Mouse (Mus musculus) limb, embryonic 14.5 days (tissue): Measurements from ENCODE around the gene Top3b. TPM values are rescaled to one million over a fixed set of nuclear protein-coding genes. Genes with fewer than 3 reads are reported as not detected.
A peak's percentile ranks its signal among the peaks of the same experiment; 100 is the strongest.

Experiments
- ATAC-seq: fragments of 200-750 bp; cut with Nextera tagmentation; 2 replicates; pipeline ENCODE4 v1.8.0; 2017; ENCODE audit warnings: low read depth, moderate number of reproducible peaks, moderate TSS enrichment; ENCODE audit not compliant: low FRiP score
- DNase-seq: peaks from one replicate; pipeline ENCODE4 v3.0.0-alpha.2; 2015; ENCODE audit warnings: low spot score
- H3K27ac ChIP-seq: fragments of 300-500 bp; sonication (generic); replicated peaks from 2 replicates; pipeline ENCODE4 v1.5.1; 2014; ENCODE audit warnings: low read depth, mild to moderate bottlenecking, low read length, moderate library complexity, mixed read lengths
- H3K27me3 ChIP-seq: fragments of 300-500 bp; sonication (generic); 2 replicates; pipeline ENCODE4 v1.6.1; 2014; ENCODE audit warnings: low read length, mixed read lengths; ENCODE audit not compliant: control insufficient read depth, insufficient read depth
- H3K36me3 ChIP-seq: fragments of 300-500 bp; sonication (generic); 2 replicates; pipeline ENCODE4 v1.6.1; 2014; ENCODE audit warnings: mild to moderate bottlenecking, low read length, moderate library complexity, mixed read lengths; ENCODE audit not compliant: control insufficient read depth, insufficient read depth
- H3K4me1 ChIP-seq: fragments of 300-500 bp; sonication (generic); 2 replicates; pipeline ENCODE4 v1.6.1; 2014; ENCODE audit warnings: antibody characterized with exemption, low read length, mixed read lengths; ENCODE audit not compliant: control insufficient read depth, insufficient read depth
- H3K4me2 ChIP-seq: fragments of 300-500 bp; sonication (generic); replicated peaks from 2 replicates; pipeline ENCODE4 v1.6.1; 2014; ENCODE audit warnings: low read depth, mild to moderate bottlenecking, low read length, moderate library complexity; ENCODE audit not compliant: severe bottlenecking
- H3K4me3 ChIP-seq: fragments of 300-500 bp; sonication (generic); replicated peaks from 2 replicates; pipeline ENCODE4 v1.5.1; 2014; ENCODE audit warnings: low read length
- H3K9ac ChIP-seq: fragments of 300-500 bp; sonication (generic); 2 replicates; pipeline ENCODE4 v1.6.1; 2014; ENCODE audit warnings: mild to moderate bottlenecking, low read depth, low read length, moderate library complexity; ENCODE audit not compliant: severe bottlenecking
- H3K9me3 ChIP-seq: fragments of 300-500 bp; sonication (generic); 2 replicates; pipeline ENCODE4 v1.6.1; 2016; ENCODE audit warnings: low read length; ENCODE audit not compliant: control insufficient read depth
- POLR2A ChIP-seq: fragments of 200-500 bp; IDR thresholded peaks from 2 replicates; pipeline ENCODE4 v1.8.0; 2012; ENCODE audit warnings: inconsistent platforms, mild to moderate bottlenecking, moderate library complexity, borderline replicate concordance; ENCODE audit not compliant: insufficient read depth, insufficient read length; ENCODE audit errors: extremely low read depth
- WGBS: fragments of 180-500 bp; shearing (Covaris S2); extraction: QIAGEN DNeasy Blood & Tissue Kit; methylation state at CpG from one replicate; pipeline ENCODE4 v1.1.7; 2014; 5-methylcytosine and 5-hydroxymethylcytosine counted together
- polyA plus RNA-seq, 2 experiments: library from polyadenylated mRNA; depleted of rRNA in 1 of 2; stranded (reverse) in 1 of 2; unstranded in 1 of 2; fragments of >200 nt; fragmentation: Nextera tagmentation in 1 of 2; extraction: Ambion mirVana in 1 of 2; gene quantifications; 2 replicates each; pipeline versions ENCODE4 v1.2.1 to v1.2.3; 2012 to 2014

The Top3b gene
- polyA plus RNA-seq, 2 experiments = 71.5 to 120 TPM

GRCm38 (mm10) chr16:16862288-16862687 is 8.2 kb upstream of the Top3b start:
- no peak for ATAC-seq
- Histone ChIP-seq H3K4me1 (no peaks in the 10 kb centered on the region), H3K9ac (no peak overlapping the region), H3K36me3 (no peaks in the 10 kb centered on the region), H3K27ac (no peak overlapping the region), H3K9me3 (no peaks in the 10 kb centered on the region), H3K4me3 (no peak overlapping the region), H3K4me2 (no peak overlapping the region), H3K27me3 (no peaks in the 10 kb centered on the region)
- no peak for DNase-seq
- no peak for TF ChIP-seq POLR2A
- 68% methylated on average over 3 of the region's 3 CpGs for WGBS

GRCm38 (mm10) chr16:16863978-16864377 is 6.6 kb upstream of the Top3b start, which contains the start of gene Igll1:
Gene Igll1, minus strand, starts transcription at chr16:16863985.
- no peaks in the 10 kb centered on the region for H3K27me3 ChIP-seq
- ATAC-seq (no peak), DNase-seq (no peak)
- no peaks in the 10 kb centered on the region for H3K4me1 ChIP-seq
- H3K36me3 ChIP-seq = no peaks in the 10 kb centered on the region
- H3K9me3 ChIP-seq = no peaks in the 10 kb centered on the region
- H3K4me2 ChIP-seq = no peak within 1 kb of the TSS
- H3K4me3 ChIP-seq = no peak within 1 kb of the TSS
- TF ChIP-seq POLR2A = no peak
- 79% methylated on average over 2 of the region's 2 CpGs for WGBS
- H3K27ac ChIP-seq = no peak within 1 kb of the TSS
- no peak within 1 kb of the TSS for H3K9ac ChIP-seq

- H3K4me2 ChIP-seq = no peak overlapping the region
- TF ChIP-seq POLR2A = no peak
- H3K27ac ChIP-seq = no peak overlapping the region
- no peaks in the 10 kb centered on the region for H3K4me1 ChIP-seq
- H3K36me3 ChIP-seq = no peaks in the 10 kb centered on the region
- DNase-seq (no peak), ATAC-seq (no peak)
- no peaks in the 10 kb centered on the region for H3K27me3 ChIP-seq
- no peak overlapping the region for H3K9ac ChIP-seq
- H3K9me3 ChIP-seq = no peaks in the 10 kb centered on the region
- H3K4me3 ChIP-seq = no peak overlapping the region
Observed at GRCm38 (mm10) chr16:16865217-16865616, 5.3 kb upstream of the Top3b start.

- no peak overlapping the region for H3K27ac ChIP-seq
- 44% methylated on average over 4 of the region's 5 CpGs for WGBS
- no peaks in the 10 kb centered on the region for H3K9me3 ChIP-seq
- H3K4me3 ChIP-seq = no peak overlapping the region
- no peaks in the 10 kb centered on the region for H3K4me1 ChIP-seq
- ATAC-seq = no peak
- no peak overlapping the region for H3K9ac ChIP-seq
- no peaks in the 10 kb centered on the region for H3K36me3 ChIP-seq
- no peak for TF ChIP-seq POLR2A
- no peaks in the 10 kb centered on the region for H3K27me3 ChIP-seq
- H3K4me2 ChIP-seq = no peak overlapping the region
- peak; percentile 25 for DNase-seq
Observed at GRCm38 (mm10) chr16:16865696-16866561, 4.6 kb upstream of the Top3b start.

GRCm38 (mm10) chr16:16870241-16870616 is 307 bp upstream of the Top3b start:
- peaks cover 5% of the 10 kb centered on the region; the same call in 1 of the 2 replicates for H3K4me1 ChIP-seq
- H3K27me3 ChIP-seq = no peaks in the 10 kb centered on the region
- no peak for TF ChIP-seq POLR2A
- H3K4me2 ChIP-seq = peak overlapping the region; percentile 55
- WGBS = 35% methylated on average over 7 of the region's 7 CpGs
- H3K27ac ChIP-seq = peak overlapping the region; percentile 95
- peak overlapping the region; percentile 72 for H3K4me3 ChIP-seq
- DNase-seq (no peak), ATAC-seq (peak; percentile 55)
- no peaks in the 10 kb centered on the region for H3K9me3 ChIP-seq
- peaks cover 7% of the 10 kb centered on the region; the same call in 1 of the 2 replicates for H3K36me3 ChIP-seq
- peak overlapping the region; percentile 89 for H3K9ac ChIP-seq
